Mouse (Mus musculus): Measurements from ENCODE around the gene Cenpb.

The Cenpb gene

GRCm38 (mm10) chr2:131215941-131216858 lies 36.3 kb upstream of the Cenpb start:
- H3K27me3 ChIP-seq (ENCODE audit: insufficient read depth, low read length): 0 out of 2 replicates have a peak, but pooled peaks cover 3% of the 10 kb centered on the region
- TF ChIP-seq CTCF (conservative IDR thresholded peaks at IDR 0.05; ENCODE audit: low read length) (no peak), NANOG (IDR thresholded peaks at IDR 0.05; ENCODE audit: borderline replicate concordance, low read length) (no peak), POU5F1 (IDR thresholded peaks at IDR 0.05; ENCODE audit: borderline replicate concordance, low read length) (no peak)
- H3K36me3 ChIP-seq (ENCODE audit: insufficient read depth, low read length): 0 out of 2 replicates have a peak, but pooled peaks cover 10% of the 10 kb centered on the region
- peaks cover 5% of the 10 kb centered on the region; the same call in 1 of the 2 replicates for H3K9me3 ChIP-seq (ENCODE audit: low read length)
- H3K4me1 ChIP-seq (replicated peaks; ENCODE audit: low read depth, low read length): peaks cover 52% of the 10 kb centered on the region
- H3K4me3 ChIP-seq (replicated peaks; ENCODE audit: low read length): no peak overlapping the region

GRCm38 (mm10) chr2:131213773-131214172 lies 33.9 kb upstream of the Cenpb start:
- no peak overlapping the region for H3K4me3 ChIP-seq (replicated peaks; ENCODE audit: low read length)
- TF ChIP-seq POU5F1 (IDR thresholded peaks at IDR 0.05; ENCODE audit: borderline replicate concordance, low read length) (no peak), CTCF (conservative IDR thresholded peaks at IDR 0.05; ENCODE audit: low read length) (no peak), NANOG (IDR thresholded peaks at IDR 0.05; ENCODE audit: borderline replicate concordance, low read length) (no peak)
- H3K36me3 ChIP-seq (ENCODE audit: insufficient read depth, low read length): 0 out of 2 replicates have a peak, but pooled peaks cover 10% of the 10 kb centered on the region
- 0 out of 2 replicates have a peak, but pooled peaks cover 3% of the 10 kb centered on the region for H3K27me3 ChIP-seq (ENCODE audit: insufficient read depth, low read length)
- H3K9me3 ChIP-seq (ENCODE audit: low read length): peaks cover 5% of the 10 kb centered on the region; the same call in 1 of the 2 replicates
- H3K4me1 ChIP-seq (replicated peaks; ENCODE audit: low read depth, low read length): peaks cover 70% of the 10 kb centered on the region

- peaks cover 5% of the 10 kb centered on the region; the same call in 1 of the 2 replicates for H3K9me3 ChIP-seq (ENCODE audit: low read length)
- H3K4me1 ChIP-seq (replicated peaks; ENCODE audit: low read depth, low read length): peaks cover 47% of the 10 kb centered on the region
- 0 out of 2 replicates have a peak, but pooled peaks cover 10% of the 10 kb centered on the region for H3K36me3 ChIP-seq (ENCODE audit: insufficient read depth, low read length)
- peak overlapping the region; percentile 87 for H3K4me3 ChIP-seq (replicated peaks; ENCODE audit: low read length)
- no peak for TF ChIP-seq NANOG (IDR thresholded peaks at IDR 0.05; ENCODE audit: borderline replicate concordance, low read length)
- H3K27me3 ChIP-seq (ENCODE audit: insufficient read depth, low read length): 0 out of 2 replicates have a peak, but pooled peaks cover 8% of the 10 kb centered on the region
Measured at GRCm38 (mm10) chr2:131211026-131211615, 31.3 kb upstream of the Cenpb start.

GRCm38 (mm10) chr2:131209969-131210792 lies 30.3 kb upstream of the Cenpb start:
- Histone ChIP-seq H3K27me3 (ENCODE audit: insufficient read depth, low read length) (peaks cover 16% of the 10 kb centered on the region; the same call in 1 of the 2 replicates), H3K36me3 (ENCODE audit: insufficient read depth, low read length) (0 out of 2 replicates have a peak, but pooled peaks cover 10% of the 10 kb centered on the region), H3K4me3 (replicated peaks; ENCODE audit: low read length) (peak overlapping the region; percentile 87), H3K9me3 (ENCODE audit: low read length) (peaks cover 5% of the 10 kb centered on the region; the same call in 1 of the 2 replicates), H3K4me1 (replicated peaks; ENCODE audit: low read depth, low read length) (peaks cover 48% of the 10 kb centered on the region)
- TF ChIP-seq NANOG (IDR thresholded peaks at IDR 0.05; ENCODE audit: borderline replicate concordance, low read length) (no peak), CTCF (conservative IDR thresholded peaks at IDR 0.05; ENCODE audit: low read length) (peak; percentile 26; the same call in 1 of the 2 replicates), POU5F1 (IDR thresholded peaks at IDR 0.05; ENCODE audit: borderline replicate concordance, low read length) (no peak)

- Histone ChIP-seq H3K9me3 (ENCODE audit: low read length) (no peaks in the 10 kb centered on the region), H3K36me3 (ENCODE audit: insufficient read depth, low read length) (0 out of 2 replicates have a peak, but pooled peaks cover 5% of the 10 kb centered on the region), H3K4me3 (replicated peaks; ENCODE audit: low read length) (peak overlapping the region; percentile 87), H3K4me1 (replicated peaks; ENCODE audit: low read depth, low read length) (peaks cover 57% of the 10 kb centered on the region), H3K27me3 (ENCODE audit: insufficient read depth, low read length) (peaks cover 17% of the 10 kb centered on the region; the same call in 1 of the 2 replicates)
- TF ChIP-seq CTCF (conservative IDR thresholded peaks at IDR 0.05; ENCODE audit: low read length) (no peak), POU5F1 (IDR thresholded peaks at IDR 0.05; ENCODE audit: borderline replicate concordance, low read length) (no peak), NANOG (IDR thresholded peaks at IDR 0.05; ENCODE audit: borderline replicate concordance, low read length) (no peak)
Measured at GRCm38 (mm10) chr2:131209125-131209795, 29.4 kb upstream of the Cenpb start.

GRCm38 (mm10) chr2:131208356-131208755 lies 28.5 kb upstream of the Cenpb start:
- Histone ChIP-seq H3K9me3 (ENCODE audit: low read length) (no peaks in the 10 kb centered on the region), H3K36me3 (ENCODE audit: insufficient read depth, low read length) (0 out of 2 replicates have a peak, but pooled peaks cover 5% of the 10 kb centered on the region), H3K4me1 (replicated peaks; ENCODE audit: low read depth, low read length) (peaks cover 55% of the 10 kb centered on the region), H3K27me3 (ENCODE audit: insufficient read depth, low read length) (peaks cover 17% of the 10 kb centered on the region; the same call in 1 of the 2 replicates), H3K4me3 (replicated peaks; ENCODE audit: low read length) (no peak overlapping the region)
- TF ChIP-seq CTCF (conservative IDR thresholded peaks at IDR 0.05; ENCODE audit: low read length) (no peak), NANOG (IDR thresholded peaks at IDR 0.05; ENCODE audit: borderline replicate concordance, low read length) (no peak), POU5F1 (IDR thresholded peaks at IDR 0.05; ENCODE audit: borderline replicate concordance, low read length) (no peak)

GRCm38 (mm10) chr2:131206778-131207177 lies 26.9 kb upstream of the Cenpb start, which contains the start of gene Ap5s1:
Ap5s1 (plus strand) TSS chr2:131207078.
- TF ChIP-seq CTCF (conservative IDR thresholded peaks at IDR 0.05; ENCODE audit: low read length) (no peak), NANOG (IDR thresholded peaks at IDR 0.05; ENCODE audit: borderline replicate concordance, low read length) (no peak), POU5F1 (IDR thresholded peaks at IDR 0.05; ENCODE audit: borderline replicate concordance, low read length) (no peak)

More at GRCm38 (mm10) chr2:131206778-131207177, 26.9 kb upstream of the Cenpb start, which contains the start of gene Ap5s1:
- H3K4me1 ChIP-seq (replicated peaks; ENCODE audit: low read depth, low read length): peaks cover 43% of the 10 kb centered on the region
- peaks cover 14% of the 10 kb centered on the region; the same call in 1 of the 2 replicates for H3K27me3 ChIP-seq (ENCODE audit: insufficient read depth, low read length)
- H3K9me3 ChIP-seq (ENCODE audit: low read length): no peaks in the 10 kb centered on the region
- H3K36me3 ChIP-seq (ENCODE audit: insufficient read depth, low read length): peaks cover 4% of the 10 kb centered on the region; the same call in 1 of the 2 replicates
- no peak within 1 kb of the TSS for H3K4me3 ChIP-seq (replicated peaks; ENCODE audit: low read length)

Measured in E14TG2a.4 (cell line).